Mouse (Mus musculus) T-cell, adult 2 months (primary cell): ENCODE results near the gene Pycr2.

Experiments
- DNase-seq: peaks from one replicate; pipeline ENCODE4 v3.0.0; 2022; ENCODE audit warnings: low spot score

Gene Pycr2

GRCm38 (mm10) chr1:180941726-180942125, 37.6 kb downstream of the Pycr2 start:
- DNase-seq = no peak

GRCm38 (mm10) chr1:180942166-180943031, 38.3 kb downstream of the Pycr2 start, which contains the start of gene Tmem63a:
Tmem63a (plus strand) TSS chr1:180942344.
- DNase-seq = peak; percentile 74

GRCm38 (mm10) chr1:180943032-180943644, 39.0 kb downstream of the Pycr2 start:
- DNase-seq = no peak

GRCm38 (mm10) chr1:180943896-180944295, 39.8 kb downstream of the Pycr2 start:
- DNase-seq = no peak

- DNase-seq = no peak
These were observed 40.5 kb downstream of the Pycr2 start for GRCm38 (mm10) chr1:180944553-180944952.

- no peak for DNase-seq
These were observed 41.2 kb downstream of the Pycr2 start for GRCm38 (mm10) chr1:180945001-180945980.

- DNase-seq = no peak
These were observed 42.4 kb downstream of the Pycr2 start for GRCm38 (mm10) chr1:180946448-180946847.

GRCm38 (mm10) chr1:180952085-180952746, 48.1 kb downstream of the Pycr2 start:
- no peak for DNase-seq

GRCm38 (mm10) chr1:180952808-180953207, 48.7 kb downstream of the Pycr2 start:
- no peak for DNase-seq

- DNase-seq = no peak
These were observed 52.3 kb downstream of the Pycr2 start for GRCm38 (mm10) chr1:180956401-180956800.

- no peak for DNase-seq
These were observed 52.9 kb downstream of the Pycr2 start for GRCm38 (mm10) chr1:180956973-180957381.
